Mouse (Mus musculus) urinary bladder, postnatal 10 days (tissue): ENCODE measurements around the gene Gm5039.
"Not testable (repeated sequence)": the region's sequence is repeated elsewhere in the genome, so short reads cannot be mapped to it uniquely, and the experiment has no call there.

ENCODE experiments used
- DNase-seq: peaks from one replicate; pipeline ENCODE4 v3.0.0; 2022; ENCODE audit warnings: low spot score

Gene Gm5039

DNA sequence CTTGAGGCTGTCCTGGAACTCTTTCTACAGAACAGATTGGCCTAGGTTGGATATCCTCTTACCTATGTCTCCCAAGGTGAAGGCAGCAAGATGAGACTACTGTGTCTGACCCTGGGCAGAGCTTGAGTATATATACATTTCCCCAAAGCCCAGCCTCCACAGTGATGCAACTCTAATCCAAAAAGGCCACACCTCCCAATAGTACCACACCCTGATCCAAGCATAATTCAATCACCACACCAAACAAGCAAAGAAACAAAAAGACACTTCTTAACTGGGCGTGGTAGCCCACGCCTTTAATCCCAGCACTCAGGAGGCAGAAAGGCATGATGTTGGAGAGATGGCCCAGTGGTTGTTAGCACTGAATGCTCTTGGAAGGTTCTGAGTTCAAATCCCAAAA is at the start of gene Gm5039:
Gene Gm5039 (minus strand): TSS at position 101 of the 400 bp plus-strand sequence.
- DNase-seq, result not testable (repeated sequence)

DNA sequence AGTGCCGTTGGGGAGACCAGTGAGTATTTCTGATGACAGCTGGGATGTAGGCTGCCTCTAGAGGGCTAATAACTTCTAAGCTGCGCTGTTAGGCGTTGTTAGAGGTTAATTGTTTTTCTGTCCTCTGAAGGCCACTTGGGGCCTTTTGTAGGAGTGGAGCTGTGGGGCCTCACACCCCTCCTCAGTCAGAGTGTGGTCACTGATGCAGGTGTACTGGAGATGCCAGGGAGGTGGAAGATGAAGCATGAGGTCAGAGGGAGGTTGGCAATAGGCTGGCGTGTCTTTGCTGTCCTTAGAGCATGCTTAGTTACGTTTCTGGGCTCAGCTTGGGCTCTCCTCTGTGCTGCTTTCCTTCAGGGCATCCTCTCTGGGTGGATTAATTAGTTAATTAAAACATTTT is 48.2 kb upstream of the Gm5039 start:
- no peak for DNase-seq

DNA sequence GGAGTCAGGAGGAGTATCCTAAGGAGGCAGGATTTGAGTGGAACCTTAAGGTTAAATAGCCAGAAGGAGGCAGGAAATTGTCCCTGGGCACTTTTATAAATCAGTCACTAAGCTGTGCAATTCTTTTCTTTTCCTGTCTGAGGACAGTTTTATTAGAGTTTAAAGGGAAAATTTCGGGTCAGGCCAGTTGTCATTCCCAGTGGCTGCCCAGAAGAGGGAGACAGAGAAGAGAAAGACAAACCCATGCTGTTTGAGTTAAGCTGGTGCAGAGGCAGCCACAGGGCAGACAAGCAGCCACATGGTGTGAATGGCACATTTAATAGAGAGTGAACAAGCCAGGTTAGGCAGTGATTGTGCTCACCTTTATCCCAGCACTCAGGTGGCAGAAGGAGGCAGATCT is 46.5 kb upstream of the Gm5039 start:
- not testable (repeated sequence) for DNase-seq

DNA sequence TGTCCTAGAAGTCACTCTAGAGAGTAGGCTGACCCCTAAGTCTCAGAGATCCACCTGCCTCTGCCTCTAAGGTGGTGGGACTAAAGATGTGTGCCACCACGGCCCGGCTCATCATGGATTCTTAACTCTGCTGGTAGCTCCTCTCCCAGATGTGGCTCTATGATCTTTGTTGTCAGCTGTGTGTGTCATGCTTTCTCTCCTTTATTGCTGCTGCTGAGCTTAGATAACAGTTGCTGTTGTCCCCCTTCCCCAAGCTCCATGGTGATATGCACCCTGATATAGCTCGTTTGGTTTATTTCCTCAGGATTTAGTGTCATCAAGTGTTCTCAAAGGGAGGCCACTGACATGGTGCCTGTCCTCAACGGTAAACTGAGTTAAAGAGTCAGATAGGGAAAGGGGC is 45.9 kb upstream of the Gm5039 start:
- not testable (repeated sequence) for DNase-seq

DNA sequence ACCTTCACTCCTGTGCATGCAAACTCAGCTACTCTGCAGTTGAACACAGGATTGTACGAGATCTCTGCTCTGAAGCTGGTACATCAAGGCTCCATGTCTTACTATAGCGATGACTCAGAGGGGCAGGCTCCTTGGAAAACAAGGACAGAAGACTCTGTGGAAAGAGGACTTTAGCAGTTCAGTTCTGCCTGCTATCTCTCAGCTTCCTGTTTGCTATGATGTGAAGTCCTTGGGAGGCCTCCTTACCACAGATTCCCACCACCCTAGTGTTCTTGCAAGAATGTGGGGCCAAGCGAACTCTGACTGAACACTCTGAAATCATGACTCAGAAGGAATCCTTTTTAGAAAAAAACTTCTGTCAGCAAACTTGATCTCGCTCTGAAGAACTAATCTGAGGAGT is 44.8 kb upstream of the Gm5039 start:
- no peak for DNase-seq

DNA sequence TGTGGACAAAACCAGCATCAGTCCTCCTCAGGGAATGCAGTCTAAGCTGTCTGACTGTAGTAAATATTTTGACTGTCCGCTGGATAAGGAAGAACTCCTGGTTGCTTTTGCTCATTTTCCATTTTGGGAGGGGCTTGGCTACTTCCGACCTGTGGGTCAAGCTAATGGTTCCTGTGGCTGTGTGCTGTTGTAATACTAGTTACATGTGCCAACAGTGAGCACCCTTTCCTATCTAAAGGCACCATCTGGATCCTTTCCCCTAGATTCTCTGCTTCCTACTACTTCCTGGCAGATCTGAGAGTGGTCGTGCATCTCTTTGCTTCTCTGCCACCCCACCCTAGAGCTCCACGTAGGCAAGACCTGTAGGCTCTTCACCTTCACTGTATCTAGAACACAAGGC is 43.8 kb upstream of the Gm5039 start:
- DNase-seq, result no peak

DNA sequence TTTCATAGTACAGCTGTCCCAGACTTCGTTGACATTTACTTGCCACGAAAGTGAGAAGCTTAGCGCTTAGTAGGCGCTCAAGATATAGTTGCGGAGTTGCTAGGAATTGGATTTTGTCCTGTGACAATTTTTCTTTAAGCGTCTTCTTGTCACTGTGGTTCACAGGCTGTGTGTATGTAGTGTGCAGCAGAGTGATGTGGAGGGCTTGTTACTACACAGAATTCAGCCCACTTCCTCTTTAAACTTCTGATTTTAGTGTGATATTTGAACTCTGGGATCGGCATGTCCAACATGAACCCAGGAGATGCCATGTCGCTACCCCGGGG is 37.3 kb upstream of the Gm5039 start:
- no peak for DNase-seq

DNA sequence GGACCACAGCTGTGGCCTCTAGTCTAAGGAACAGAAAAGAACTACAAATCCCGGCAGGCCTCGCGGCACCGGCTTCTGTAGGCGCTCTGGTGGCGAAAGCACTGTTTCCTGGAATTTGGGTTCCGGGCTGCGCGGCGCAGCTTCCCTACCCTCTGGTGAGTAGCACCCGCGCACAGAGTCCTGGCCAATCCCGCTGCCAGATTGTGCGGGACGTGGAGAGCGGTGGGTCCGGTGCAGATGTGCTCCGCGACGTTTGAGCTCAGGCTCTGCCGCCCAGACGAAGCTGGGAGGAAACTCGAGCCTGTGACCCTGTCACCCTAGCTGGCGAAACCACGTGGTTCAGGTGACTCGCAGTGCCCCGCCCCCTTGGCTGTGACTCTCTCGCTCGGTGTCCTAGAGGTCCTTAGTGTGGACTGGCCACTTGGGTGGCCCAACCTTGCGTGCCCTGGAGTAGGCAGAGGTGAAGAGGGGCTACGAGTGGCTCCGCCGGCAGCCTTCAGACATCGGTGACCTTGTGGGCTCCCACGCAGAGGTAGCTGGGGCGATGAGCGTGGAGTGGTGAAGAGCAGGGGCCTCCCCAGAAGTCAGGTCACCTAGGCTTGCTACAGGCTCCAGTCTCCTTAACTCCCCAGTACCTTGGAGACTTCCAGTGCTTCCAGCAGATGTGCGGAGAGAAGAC is 36.8 kb upstream of the Gm5039 start, which contains the start of gene Adck1:
Gene Adck1 (plus strand): TSS at position 114 of the 679 bp plus-strand sequence.
- peak; percentile 52 for DNase-seq

DNA sequence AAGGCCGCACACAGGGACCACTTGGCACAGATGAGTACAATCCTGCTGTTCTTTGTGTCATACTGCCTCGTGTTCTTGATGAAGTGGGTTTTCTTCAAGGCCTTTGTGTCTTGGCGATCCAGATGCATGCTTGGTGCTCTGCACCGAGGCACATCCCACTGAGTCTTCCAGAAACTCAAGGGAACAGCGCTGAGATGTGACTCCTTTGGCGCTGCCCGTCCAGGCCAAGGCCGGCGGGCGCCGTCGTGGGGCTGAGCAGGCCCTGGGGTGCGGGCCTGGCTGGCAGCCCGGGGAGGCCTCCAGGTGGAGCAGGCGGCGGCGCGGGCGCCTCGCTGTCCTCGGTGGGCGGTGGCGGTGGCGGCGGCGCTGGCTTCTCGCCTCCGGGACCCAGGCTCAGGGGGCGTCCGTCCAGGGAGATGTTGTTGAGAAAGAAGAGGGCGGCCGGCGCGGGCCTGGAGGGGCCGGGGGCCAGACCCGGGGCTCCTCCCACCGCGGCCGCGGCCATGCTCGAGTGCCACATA is 30.4 kb upstream of the Gm5039 start:
- DNase-seq, result no peak

DNA sequence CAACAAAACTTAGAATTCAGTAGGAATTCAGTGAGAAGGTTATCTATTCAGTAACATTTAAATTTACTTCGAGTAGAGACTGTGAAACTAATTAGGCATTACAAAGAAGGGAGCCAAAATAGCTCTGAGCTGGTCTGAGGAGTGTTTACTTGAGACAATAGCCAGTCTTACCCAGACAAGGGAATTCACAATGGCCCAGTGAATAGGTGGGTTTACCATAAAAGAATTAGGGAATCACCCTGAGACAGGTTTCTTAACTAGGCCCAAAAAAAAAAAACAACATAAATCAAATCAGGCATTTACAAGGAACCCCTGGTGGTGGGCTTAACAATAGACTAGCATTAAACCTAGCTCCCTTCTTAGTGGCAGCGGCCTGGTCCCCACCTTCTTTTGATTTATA is 17.5 kb upstream of the Gm5039 start:
- DNase-seq, result not testable (repeated sequence)

DNA sequence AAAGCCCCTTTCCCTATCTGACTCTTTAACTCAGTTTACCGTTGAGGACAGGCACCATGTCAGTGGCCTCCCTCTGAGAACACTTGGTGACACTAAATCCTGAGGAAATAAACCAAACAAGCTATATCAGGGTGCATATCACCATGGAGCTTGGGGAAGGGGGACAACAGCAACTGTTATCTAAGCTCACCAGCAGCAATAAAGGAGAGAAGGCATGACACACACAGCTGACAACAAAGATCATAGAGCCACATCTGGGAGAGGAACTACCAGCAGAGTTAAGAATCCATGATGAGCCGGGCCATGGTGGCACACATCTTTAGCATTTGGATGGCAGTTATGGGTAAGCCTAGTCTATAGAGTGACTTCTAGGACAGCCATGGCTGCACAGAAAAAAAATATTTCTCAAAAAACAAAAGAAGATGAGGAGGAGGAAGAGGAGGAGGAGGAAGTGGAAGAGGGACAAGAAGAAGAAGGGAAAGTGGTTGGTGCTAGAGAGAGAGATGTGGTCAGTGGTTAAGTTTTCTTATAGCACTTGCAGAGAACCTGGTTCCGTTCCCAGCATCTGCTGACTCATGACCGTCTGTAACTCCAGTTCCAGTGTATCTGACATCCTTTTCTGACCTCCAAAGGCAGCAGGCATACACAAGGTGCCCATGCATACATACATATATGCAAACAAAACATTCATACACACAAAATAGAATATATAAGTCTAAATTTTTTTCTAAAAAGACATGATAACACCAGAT is 13.0 kb upstream of the Gm5039 start:
- not testable (repeated sequence) for DNase-seq

DNA sequence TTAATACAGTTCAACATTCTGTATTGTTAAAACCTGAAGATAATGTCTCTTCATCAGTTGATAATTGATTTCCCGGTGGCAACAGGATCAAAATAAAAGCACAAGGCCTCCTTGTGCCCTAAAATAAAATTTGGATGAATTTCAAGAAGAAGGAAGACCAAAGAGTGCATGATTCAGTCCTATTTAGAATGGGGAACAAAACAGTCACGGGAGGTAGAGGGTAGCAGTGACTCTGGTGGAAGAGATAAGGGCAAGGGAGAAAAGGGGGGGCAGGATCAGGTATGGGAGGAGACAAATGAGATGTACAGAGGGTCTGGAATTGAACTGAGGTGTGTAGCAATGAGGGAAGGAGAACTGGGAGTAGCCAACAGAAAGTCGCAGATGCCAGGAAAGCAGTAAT is 9.3 kb downstream of the Gm5039 start:
- no peak for DNase-seq

DNA sequence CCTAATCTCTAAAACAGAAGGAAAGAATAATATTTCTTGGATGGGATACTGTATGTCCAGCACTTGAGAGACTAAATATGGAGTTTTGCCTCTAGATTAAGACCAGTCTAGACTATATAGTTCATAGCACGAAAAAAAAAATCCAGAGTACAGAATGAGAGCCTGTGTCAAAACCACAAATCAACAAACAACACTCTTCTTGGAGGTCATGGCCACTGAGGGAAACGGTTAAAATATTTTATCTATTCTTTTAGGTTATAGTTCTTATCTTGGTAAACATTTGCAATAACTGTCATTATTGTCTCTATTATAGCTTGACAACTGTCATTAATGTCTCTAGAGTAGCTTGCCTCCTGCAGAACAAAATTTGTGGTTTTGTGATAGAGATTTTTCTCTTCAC is 26.7 kb downstream of the Gm5039 start:
- DNase-seq, result not testable (repeated sequence)

DNA sequence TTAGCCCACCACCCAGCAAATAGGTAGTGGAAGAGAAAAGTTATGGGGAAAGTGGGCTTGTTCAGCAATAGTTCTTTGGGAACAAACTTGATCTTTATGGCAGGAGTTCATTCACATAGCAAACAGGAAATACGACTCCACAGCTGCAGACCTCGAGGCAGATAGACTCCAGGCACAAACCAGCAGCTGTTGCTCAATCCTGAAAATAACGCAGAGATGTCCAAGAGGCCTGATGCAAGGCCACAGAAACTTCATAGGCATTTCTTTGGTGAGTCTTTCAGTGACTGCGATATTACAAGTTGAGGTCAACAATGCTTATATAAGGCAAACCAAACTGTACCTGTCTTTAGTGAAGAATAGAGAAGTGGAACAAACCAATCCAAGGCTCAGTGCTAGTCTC is 30.7 kb downstream of the Gm5039 start:
- DNase-seq, result not testable (repeated sequence)

DNA sequence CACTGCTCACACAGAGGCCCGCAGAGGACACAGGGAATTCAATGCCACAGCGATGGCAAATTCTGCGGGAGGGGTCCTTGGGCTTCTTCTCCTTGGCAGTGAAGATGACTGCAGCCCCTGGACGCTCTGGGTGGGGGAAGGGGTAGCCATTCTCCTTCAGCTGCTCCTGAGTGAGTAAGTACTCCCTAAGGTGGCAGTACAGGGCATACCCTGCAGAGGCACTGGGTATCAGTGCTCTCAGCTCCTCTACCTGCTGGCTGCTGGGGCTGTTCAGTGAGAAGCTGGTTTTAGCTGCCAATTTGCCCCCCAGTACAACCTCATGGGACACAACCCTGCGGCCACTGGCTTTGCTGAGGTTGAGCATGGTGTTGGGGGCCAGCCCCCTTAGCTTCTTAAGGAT is 38.6 kb downstream of the Gm5039 start:
- not testable (repeated sequence) for DNase-seq

DNA sequence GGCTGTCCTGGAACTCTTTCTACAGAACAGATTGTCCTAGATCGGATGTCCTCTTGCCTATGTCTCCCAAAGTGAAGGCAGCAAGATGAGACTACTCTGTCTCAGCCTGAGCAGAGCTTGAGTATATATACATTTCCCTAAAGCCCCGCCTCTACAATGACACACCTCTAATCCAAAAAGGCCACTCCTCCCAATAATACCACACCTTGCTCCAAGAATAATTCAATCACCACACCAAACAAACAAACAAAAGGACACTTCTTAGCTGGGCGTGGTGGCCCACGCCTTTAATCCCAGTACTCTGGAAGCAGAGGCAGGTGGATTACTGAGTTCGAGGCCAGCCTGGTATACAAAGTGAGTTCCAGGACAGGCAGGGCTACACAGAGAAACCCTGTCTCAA is 49.4 kb downstream of the Gm5039 start, which contains the start of gene Gm5662:
Gene Gm5662 (minus strand): TSS at position 101 of the 400 bp plus-strand sequence.
- DNase-seq, result not testable (repeated sequence)
